Mouse (Mus musculus): Measurements from ENCODE around the gene Tbc1d14.

The Tbc1d14 gene

GRCm38 (mm10) chr5:36556289-36556688, 36.8 kb downstream of the Tbc1d14 start:
- CTCF ChIA-PET = no interaction called here

DNA sequence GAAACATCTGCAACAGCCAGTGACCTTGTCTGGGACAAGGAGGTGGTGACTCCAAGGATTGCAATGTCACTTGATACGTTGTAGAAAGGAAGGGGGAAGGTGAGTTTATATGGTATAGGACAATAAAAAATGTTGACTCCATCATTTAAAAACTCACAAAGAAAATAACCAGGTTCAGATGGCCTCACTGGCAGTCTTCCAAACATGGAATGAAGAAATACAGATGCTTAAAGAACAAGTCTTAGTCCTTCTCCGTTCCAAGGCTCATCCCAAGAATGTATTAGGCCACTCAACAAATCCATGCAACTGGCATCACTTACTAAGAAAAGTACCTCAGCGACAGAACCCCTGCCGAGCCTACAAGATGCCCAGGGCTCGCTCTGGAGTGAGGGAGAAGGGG, 38.6 kb downstream of the Tbc1d14 start:
- CTCF ChIA-PET = no interaction called here

DNA sequence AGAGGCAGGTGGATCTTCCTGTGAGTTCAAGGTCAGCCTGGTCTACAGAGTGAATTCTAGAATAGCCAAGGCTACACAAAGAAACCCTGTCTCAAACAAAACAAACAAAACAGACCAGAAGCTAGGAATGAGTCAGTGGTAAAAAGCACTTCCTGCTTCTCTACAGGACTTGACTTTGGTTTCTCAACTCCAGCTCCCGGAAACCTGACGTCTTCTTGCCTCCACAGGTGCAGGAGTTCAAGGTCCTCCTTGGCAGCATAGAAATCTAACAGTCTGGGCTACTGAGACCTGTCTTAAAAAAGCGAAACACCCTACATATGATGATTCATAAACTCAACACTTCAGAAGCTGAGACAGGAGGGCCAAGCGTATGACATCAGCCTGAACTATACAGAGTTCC, 39.2 kb downstream of the Tbc1d14 start:
- CTCF ChIA-PET = no interaction called here

GRCm38 (mm10) chr5:36553056-36553606, 39.9 kb downstream of the Tbc1d14 start:
- CTCF ChIA-PET = no interaction called here

DNA sequence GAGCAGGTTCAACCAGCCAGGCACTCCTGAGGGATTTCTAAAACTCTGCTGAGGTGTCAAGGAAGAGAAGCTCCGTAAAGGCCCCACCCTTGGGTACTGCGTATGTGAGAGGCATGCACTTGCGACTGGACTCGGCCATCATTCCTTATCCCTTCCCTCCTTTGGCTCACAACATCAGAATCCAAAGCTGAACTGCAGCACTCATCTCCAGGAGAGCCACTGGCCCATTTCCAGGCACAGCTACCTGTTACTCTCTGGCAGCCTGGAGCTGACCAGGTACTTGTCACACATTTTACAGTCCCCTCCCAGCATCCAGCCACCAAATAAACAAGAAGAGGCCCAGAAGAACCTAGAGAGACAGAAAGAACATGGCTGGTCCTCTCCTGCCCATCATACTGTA, 40.7 kb downstream of the Tbc1d14 start:
- CTCF ChIA-PET = no interaction called here

DNA sequence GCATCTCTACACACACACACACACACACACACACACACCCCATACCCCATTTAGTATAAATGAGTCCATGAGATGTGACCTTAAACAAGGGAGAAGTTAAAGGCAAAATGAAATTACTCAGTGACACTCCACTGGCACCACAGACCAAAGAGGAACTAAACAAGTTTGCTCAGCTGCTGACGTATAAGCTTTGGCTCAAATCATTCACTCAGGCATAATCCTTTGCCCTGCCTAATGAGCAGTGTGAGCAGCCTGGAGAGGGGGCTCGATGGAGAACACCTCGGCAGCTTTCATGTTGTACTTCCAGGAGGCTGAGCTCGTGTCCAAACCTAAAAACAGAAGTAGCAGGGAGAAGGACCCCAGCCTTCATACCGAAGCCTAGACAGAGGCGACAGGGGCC, 43.8 kb downstream of the Tbc1d14 start:
- CTCF ChIA-PET = no interaction called here

GRCm38 (mm10) chr5:36544765-36545164, 48.3 kb downstream of the Tbc1d14 start:
- CTCF ChIA-PET = no interaction called here

GRCm38 (mm10) chr5:36540928-36541327, 52.1 kb downstream of the Tbc1d14 start:
- CTCF ChIA-PET = no interaction called here

GRCm38 (mm10) chr5:36538576-36539187, 54.4 kb downstream of the Tbc1d14 start:
- CTCF ChIA-PET = no interaction called here

DNA sequence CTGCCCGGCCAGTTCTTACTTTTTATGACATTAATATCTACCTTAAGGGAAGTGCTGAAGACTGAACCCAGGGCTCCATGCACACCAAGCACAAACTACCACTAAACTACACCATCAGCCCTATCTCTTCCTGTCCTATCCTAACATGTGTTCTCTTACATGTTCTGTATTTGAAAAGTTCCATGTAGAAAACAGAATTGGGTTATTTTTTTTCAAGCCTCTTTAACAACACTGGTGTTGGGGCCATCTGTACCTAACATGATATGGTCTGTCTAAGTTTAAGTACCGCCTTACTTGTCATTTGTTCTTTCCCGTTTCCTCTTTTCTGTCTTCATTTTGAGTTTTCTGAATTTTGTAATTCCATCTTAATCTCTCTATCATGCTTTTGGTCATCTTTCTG, 56.7 kb downstream of the Tbc1d14 start:
- CTCF ChIA-PET = no interaction called here

- CTCF ChIA-PET = no interaction called here
Observed at GRCm38 (mm10) chr5:36535438-36536176, 57.5 kb downstream of the Tbc1d14 start.

DNA sequence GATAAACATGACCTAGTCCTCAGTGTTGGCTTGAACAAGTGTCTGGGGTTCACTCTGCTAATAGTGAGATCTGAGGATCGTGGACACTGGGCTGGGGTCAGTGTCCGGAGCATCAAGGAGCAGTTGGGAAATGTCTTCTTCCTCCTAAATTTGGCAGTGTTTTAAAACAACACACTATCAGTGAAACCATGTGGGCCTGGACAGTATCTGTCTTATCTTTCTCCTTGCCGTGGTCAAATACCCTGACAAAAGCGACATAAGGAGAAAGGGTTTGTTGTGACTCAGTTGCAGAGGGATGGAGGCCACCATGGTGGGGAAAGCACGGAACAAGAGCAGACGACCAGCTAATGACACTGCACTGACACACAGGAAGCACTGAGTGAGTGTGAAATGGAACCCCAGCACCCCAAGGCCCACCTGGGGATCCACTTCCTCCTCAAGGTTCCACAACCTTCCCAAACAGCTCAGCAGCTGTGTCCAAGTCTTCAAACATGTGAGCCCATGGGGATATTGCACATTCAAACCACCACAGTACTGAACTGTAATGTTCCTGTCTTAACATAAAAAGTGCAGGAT, 58.5 kb downstream of the Tbc1d14 start:
- CTCF ChIA-PET = no interaction called here

DNA sequence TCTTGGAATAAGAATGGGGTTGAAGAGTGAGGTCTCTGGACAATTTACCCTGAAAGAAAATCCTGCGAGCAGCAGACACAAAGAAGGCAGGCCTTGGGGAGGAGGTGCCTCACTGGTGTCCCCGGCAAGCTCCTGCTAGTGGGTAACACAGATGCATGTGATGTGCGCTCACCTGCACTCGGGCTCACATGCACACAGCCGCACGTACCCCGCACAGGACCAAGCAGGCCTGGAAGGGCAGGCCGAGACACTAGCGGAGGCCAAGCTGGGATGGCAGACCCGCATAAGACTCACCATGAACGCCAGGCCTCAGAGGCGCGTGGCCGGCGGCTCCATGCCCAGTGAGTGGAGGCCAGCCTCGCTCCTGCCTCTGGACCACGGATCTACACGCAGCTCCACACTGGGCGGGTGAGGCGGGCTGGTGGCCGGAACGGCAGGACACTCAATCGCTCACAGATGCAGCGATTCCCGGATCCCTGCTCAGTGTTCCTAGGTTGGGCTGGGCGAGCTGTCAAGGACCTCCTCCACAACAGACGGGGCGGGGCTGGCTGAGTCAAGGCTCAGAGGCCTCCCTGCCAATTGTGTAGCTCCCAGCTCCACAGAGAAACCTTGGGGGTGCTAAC, 62.8 kb downstream of the Tbc1d14 start:
- CTCF ChIA-PET = no interaction called here

DNA sequence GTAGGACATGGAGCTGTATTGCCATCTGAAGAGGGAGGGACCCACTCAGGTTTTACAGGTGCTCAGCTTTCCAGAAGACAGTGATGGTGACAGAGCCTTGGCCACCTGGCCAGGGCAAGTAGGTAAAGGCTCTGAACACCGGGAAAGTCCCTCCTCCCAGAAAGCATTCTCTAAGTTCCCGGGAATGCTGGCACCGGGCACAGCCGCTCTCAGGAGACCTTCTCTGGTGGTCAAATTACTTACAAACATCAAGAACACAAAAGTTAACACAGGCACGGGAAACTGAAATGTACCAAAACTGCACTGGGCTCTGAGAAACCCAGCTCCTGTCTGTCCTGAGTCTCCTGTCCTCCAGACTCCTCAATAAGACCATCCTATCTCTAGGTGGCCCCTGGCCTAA, 63.4 kb downstream of the Tbc1d14 start:
- CTCF ChIA-PET = no interaction called here

- CTCF ChIA-PET = interaction anchor here (0.8 kb wide), 1 partner anchor 17 kb away, joined by 3 read pairs; no protein-coding TSS in a partner anchor
Observed at GRCm38 (mm10) chr5:36526921-36527320, 66.2 kb downstream of the Tbc1d14 start.

GRCm38 (mm10) chr5:36526274-36526673, 66.8 kb downstream of the Tbc1d14 start:
- CTCF ChIA-PET = interaction anchor here (0.8 to 1.4 kb wide), 2 partner anchors 18 to 61 kb away, joined by 3 read pairs; no protein-coding TSS in a partner anchor

GRCm38 (mm10) chr5:36525216-36525615, 67.9 kb downstream of the Tbc1d14 start:
- CTCF ChIA-PET = interaction anchor here (1.4 kb wide), 1 partner anchor 60 kb away, joined by 3 read pairs; no protein-coding TSS in a partner anchor

- CTCF ChIA-PET = no interaction called here
Observed at GRCm38 (mm10) chr5:36523219-36523703, 69.8 kb downstream of the Tbc1d14 start.

- CTCF ChIA-PET = no interaction called here
Observed at GRCm38 (mm10) chr5:36522782-36523181, 70.3 kb downstream of the Tbc1d14 start.

DNA sequence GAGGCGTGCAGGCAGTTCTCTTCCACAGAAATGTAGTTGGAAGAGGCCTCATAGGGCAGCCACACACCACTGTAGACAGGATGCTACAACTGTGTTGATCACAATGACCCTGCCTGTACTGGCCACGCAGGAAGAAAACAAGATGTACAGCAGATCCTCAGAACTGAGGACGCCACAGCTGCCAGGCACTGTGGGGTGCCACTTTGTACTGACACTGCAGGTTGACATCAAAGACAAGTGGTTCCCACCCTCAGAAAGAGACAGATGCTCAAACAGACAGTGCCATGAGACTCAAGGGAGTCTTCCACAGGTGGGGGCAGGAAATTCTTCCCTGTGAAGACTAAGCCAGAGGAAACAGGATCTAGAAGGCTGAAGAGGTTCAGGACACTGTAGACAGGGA, 73.3 kb downstream of the Tbc1d14 start:
- CTCF ChIA-PET = interaction anchor here (0.6 kb wide), 3 partner anchors 61 to 800 kb away, joined by 3 to 14 read pairs (median 5); no protein-coding TSS in a partner anchor

GRCm38 (mm10) chr5:36517596-36517995, 75.5 kb downstream of the Tbc1d14 start:
- CTCF ChIA-PET = interaction anchor here (0.8 kb wide), 1 partner anchor 37 kb away, joined by 4 read pairs; no protein-coding TSS in a partner anchor

DNA sequence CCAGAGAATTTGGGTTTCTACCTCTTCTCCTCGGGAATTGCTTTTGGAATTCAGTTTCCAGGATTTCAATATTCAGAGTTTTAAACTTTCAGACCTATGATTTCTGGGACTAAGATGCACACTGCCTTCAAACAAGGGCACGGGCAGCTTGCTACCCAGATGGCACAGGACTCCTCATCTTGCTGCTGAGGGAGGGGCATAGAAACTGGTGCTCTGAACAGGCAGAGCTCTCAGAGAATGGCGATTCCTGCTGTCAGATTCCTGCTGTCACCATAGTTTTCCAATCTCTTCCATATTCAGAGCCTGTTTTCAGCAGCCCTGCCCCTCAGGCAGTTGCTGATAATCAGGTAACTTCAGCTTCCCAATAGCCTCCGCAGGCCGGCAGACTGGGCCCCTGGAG, 77.5 kb downstream of the Tbc1d14 start:
- CTCF ChIA-PET = no interaction called here
